Mouse (Mus musculus) adipocyte (in vitro differentiated cells): ENCODE measurements at regions not wholly inside any gene's neighbourhood (a gene's known extent, or its start where the extent isn't known, plus 50 kb on each side); places are given as distances from the start of the nearest gene placed in this dataset.

Experiments
- DNase-seq: peaks from one replicate; pipeline ENCODE4 v3.0.0-alpha.2; 2016; ENCODE audit warnings: low spot score

GRCm38 (mm10) chr1:41551271-41551670, 745.9 kb downstream of the Tmem182 start:
- no peak for DNase-seq

- DNase-seq, result peak; percentile 8
These were observed 750.2 kb downstream of the Tmem182 start for GRCm38 (mm10) chr1:41555607-41556006.

- no peak for DNase-seq
These were observed 753.8 kb downstream of the Tmem182 start for GRCm38 (mm10) chr1:41559101-41559665.

GRCm38 (mm10) chr1:41559991-41560390, 754.6 kb downstream of the Tmem182 start:
- no peak for DNase-seq

GRCm38 (mm10) chr1:41603471-41603870, 798.1 kb downstream of the Tmem182 start:
- no peak for DNase-seq

- DNase-seq, result no peak
These were observed 799.8 kb downstream of the Tmem182 start for GRCm38 (mm10) chr1:41604996-41605747.

- DNase-seq, result no peak
These were observed 800.3 kb downstream of the Tmem182 start for GRCm38 (mm10) chr1:41605748-41606131.

GRCm38 (mm10) chr1:41610783-41611182, 805.4 kb downstream of the Tmem182 start:
- no peak for DNase-seq

GRCm38 (mm10) chr1:41651804-41652203, 846.4 kb downstream of the Tmem182 start:
- DNase-seq, result no peak

GRCm38 (mm10) chr1:41652210-41652609, 846.8 kb downstream of the Tmem182 start:
- DNase-seq, result no peak

GRCm38 (mm10) chr1:41652646-41653427, 847.4 kb downstream of the Tmem182 start:
- peak; percentile 84 for DNase-seq

- no peak for DNase-seq
These were observed 868.7 kb downstream of the Tmem182 start for GRCm38 (mm10) chr1:41674086-41674485.

- no peak for DNase-seq
These were observed 869.9 kb downstream of the Tmem182 start for GRCm38 (mm10) chr1:41675345-41675744.

GRCm38 (mm10) chr1:41705692-41706091, 900.3 kb downstream of the Tmem182 start:
- DNase-seq, result no peak

GRCm38 (mm10) chr1:41742644-41743331, 937.4 kb downstream of the Tmem182 start:
- no peak for DNase-seq

GRCm38 (mm10) chr1:41743332-41743710, 937.9 kb downstream of the Tmem182 start:
- DNase-seq, result no peak

- no peak for DNase-seq
These were observed 939.1 kb downstream of the Tmem182 start for GRCm38 (mm10) chr1:41744531-41744930.

GRCm38 (mm10) chr1:41759366-41759765, 936.2 kb upstream of the Pou3f3 start:
- no peak for DNase-seq
